Mouse (Mus musculus) urinary bladder, postnatal 4 days (tissue): ENCODE data around the gene Mtmr3.
"Not testable (repeated sequence)": the region's sequence is repeated elsewhere in the genome, so short reads cannot be mapped to it uniquely, and the experiment has no call there.

Experiments used
- DNase-seq, 2 experiments: peaks; one replicate each; pipeline ENCODE4 v3.0.0; 2021 to 2022; ENCODE audit warnings: low spot score in 2 of 2

Gene Mtmr3

GRCm38 (mm10) chr11:4601890-4602289 is 7.2 kb upstream of the Mtmr3 start:
- DNase-seq = no peak

- no peak for DNase-seq
Measured at GRCm38 (mm10) chr11:4599916-4600315, 5.3 kb upstream of the Mtmr3 start.

- no peak for DNase-seq
Measured at GRCm38 (mm10) chr11:4598411-4598810, 3.7 kb upstream of the Mtmr3 start.

- DNase-seq = peak in 1 of 2 experiments; percentile 60
Measured at GRCm38 (mm10) chr11:4593849-4594607, 635 bp downstream of the Mtmr3 start.

GRCm38 (mm10) chr11:4593491-4593848 is 1.2 kb downstream of the Mtmr3 start:
- no peak for DNase-seq

- no peak for DNase-seq
Measured at GRCm38 (mm10) chr11:4591811-4592210, 2.9 kb downstream of the Mtmr3 start.

GRCm38 (mm10) chr11:4578682-4579081 is 16.0 kb downstream of the Mtmr3 start:
- peak in 1 of 2 experiments; percentile 61 for DNase-seq

- no peak for DNase-seq
Measured at GRCm38 (mm10) chr11:4577079-4577478, 17.6 kb downstream of the Mtmr3 start.

GRCm38 (mm10) chr11:4576090-4576732 is 18.5 kb downstream of the Mtmr3 start:
- not testable (repeated sequence) for DNase-seq

- DNase-seq = no peak
Measured at GRCm38 (mm10) chr11:4571491-4571901, 23.2 kb downstream of the Mtmr3 start.

GRCm38 (mm10) chr11:4566333-4566732 is 28.3 kb downstream of the Mtmr3 start:
- DNase-seq = no peak

GRCm38 (mm10) chr11:4565545-4565944 is 29.1 kb downstream of the Mtmr3 start:
- no peak for DNase-seq

- no peak for DNase-seq
Measured at GRCm38 (mm10) chr11:4553274-4554063, 41.2 kb downstream of the Mtmr3 start.

GRCm38 (mm10) chr11:4547569-4547968 is 47.1 kb downstream of the Mtmr3 start:
- DNase-seq = no peak

GRCm38 (mm10) chr11:4545976-4546375 is 48.7 kb downstream of the Mtmr3 start:
- no peak for DNase-seq

GRCm38 (mm10) chr11:4545401-4545800 is 49.3 kb downstream of the Mtmr3 start:
- DNase-seq = no peak

GRCm38 (mm10) chr11:4544627-4544921 is 50.1 kb downstream of the Mtmr3 start:
- DNase-seq = not testable (repeated sequence)

GRCm38 (mm10) chr11:4543746-4544626 is 50.7 kb downstream of the Mtmr3 start:
- DNase-seq = no peak

GRCm38 (mm10) chr11:4543040-4543551 is 51.6 kb downstream of the Mtmr3 start:
- no peak for DNase-seq

GRCm38 (mm10) chr11:4536645-4537044 is 58.0 kb downstream of the Mtmr3 start:
- no peak for DNase-seq

- DNase-seq = no peak
Measured at GRCm38 (mm10) chr11:4527132-4527531, 67.5 kb downstream of the Mtmr3 start.
